Mouse (Mus musculus) kidney, adult 2 months (tissue): ENCODE data around the gene 1700017N19Rik.

Experiments used
- CTCF ChIP-seq: fragments of 200-500 bp; conservative IDR thresholded peaks from 2 replicates; pipeline ENCODE4 v1.5.1; 2011; ENCODE audit warnings: low read depth, mild to moderate bottlenecking, control low read depth, low read length, moderate library complexity, mixed read lengths; ENCODE audit not compliant: insufficient read depth, insufficient read length
- POLR2A ChIP-seq: fragments of 200-500 bp; IDR thresholded peaks from one replicate; pipeline ENCODE4 v1.6.1; 2011; ENCODE audit warnings: low read depth, low read length, control low read depth

DNA sequence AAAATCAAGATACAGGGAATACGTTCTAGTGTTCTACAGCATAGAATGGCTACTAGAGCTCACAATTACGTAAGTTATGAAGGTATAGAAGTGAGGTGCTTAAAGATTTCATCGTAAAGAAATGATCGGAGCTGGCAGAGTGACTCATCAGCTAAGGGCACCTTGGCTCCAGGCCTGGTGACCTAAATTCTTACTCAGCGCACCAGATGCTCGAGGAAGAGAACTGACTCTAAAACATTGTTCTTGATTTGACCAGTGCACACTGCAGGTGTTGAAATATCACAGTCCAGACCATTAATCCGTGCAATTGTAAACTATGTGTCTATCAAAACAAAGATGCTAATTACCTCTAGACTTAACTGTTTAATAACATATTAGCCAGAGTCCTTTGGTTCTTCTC lies 29.2 kb downstream of the 1700017N19Rik start:
- TF ChIP-seq CTCF (no peak), POLR2A (no peak)
